Mouse (Mus musculus) splenic B cell, adult 2 months (primary cell): ENCODE results near the gene Ahsg.

Experiments
- DNase-seq: peaks from one replicate; pipeline ENCODE4 v3.0.0-alpha.2; 2011; ENCODE audit warnings: low read depth, low spot score
- H3K27me3 ChIP-seq: 2 replicates; pipeline ENCODE4 v1.6.1; 2012; ENCODE audit warnings: mild to moderate bottlenecking, low read length, moderate library complexity, mixed read lengths; ENCODE audit not compliant: control insufficient read depth, poor library complexity, insufficient read depth, severe bottlenecking
- H3K36me3 ChIP-seq: 2 replicates; pipeline ENCODE4 v1.6.1; 2012; ENCODE audit warnings: mild to moderate bottlenecking, low read length, moderate library complexity, mixed read lengths; ENCODE audit not compliant: control insufficient read depth, poor library complexity, insufficient read depth, severe bottlenecking

Ahsg gene

DNA sequence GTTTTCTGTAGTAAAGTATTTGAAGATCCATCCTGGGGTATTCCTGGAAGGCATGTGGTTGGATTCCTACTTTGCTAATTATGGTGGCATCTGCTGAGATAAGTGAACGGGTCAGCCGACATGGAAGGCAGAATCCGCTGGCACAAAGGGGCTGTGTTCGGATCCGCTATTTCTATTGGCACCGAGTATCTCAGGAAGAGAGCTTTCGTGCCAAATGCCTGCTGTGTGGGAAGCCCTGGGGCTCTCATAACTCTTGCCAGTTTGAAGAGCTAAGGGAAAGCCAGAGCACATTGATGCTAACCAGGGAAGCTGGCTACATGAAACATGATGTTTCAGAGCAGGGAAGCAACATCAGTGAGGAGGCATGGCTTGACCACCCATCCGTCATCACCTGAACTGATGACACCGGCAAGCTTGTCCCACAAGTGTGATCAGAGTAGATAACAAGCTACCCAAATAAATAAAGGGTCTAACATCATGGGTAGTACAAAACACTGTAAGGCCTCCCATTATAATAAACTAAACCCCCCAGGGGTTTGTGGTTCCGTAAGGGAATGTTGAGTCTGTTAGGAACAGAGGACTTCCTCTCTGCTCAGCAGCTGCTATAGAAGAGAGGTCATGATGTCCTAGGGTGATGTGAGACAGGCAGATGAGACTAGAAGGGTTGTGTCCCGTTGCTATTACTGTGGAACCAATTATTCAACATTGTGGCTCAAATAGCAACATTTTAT is 13.3 kb upstream of the Ahsg start:
- Histone ChIP-seq H3K36me3 (no peaks in the 10 kb centered on the region), H3K27me3 (no peaks in the 10 kb centered on the region)
- DNase-seq = no peak

DNA sequence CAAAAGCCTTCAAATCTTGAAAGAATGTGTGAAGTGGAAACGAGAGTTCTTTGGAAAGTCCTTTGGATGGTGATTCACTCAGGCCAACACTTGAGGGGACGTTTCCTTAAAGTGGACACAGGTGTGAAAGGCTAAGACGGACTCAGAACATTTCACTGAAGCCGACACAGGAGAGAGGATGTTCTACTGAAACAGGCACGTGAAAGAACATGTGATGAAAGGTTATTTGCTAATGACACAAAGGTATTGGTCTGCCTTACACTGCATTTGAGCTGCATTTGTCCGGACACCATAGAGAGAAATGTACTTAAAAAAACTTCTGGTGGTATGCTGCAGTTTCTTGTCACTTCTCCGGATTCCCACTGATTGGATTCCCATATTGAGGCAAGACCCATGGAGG is 12.4 kb upstream of the Ahsg start:
- no peaks in the 10 kb centered on the region for H3K36me3 ChIP-seq
- no peaks in the 10 kb centered on the region for H3K27me3 ChIP-seq
- DNase-seq = no peak

DNA sequence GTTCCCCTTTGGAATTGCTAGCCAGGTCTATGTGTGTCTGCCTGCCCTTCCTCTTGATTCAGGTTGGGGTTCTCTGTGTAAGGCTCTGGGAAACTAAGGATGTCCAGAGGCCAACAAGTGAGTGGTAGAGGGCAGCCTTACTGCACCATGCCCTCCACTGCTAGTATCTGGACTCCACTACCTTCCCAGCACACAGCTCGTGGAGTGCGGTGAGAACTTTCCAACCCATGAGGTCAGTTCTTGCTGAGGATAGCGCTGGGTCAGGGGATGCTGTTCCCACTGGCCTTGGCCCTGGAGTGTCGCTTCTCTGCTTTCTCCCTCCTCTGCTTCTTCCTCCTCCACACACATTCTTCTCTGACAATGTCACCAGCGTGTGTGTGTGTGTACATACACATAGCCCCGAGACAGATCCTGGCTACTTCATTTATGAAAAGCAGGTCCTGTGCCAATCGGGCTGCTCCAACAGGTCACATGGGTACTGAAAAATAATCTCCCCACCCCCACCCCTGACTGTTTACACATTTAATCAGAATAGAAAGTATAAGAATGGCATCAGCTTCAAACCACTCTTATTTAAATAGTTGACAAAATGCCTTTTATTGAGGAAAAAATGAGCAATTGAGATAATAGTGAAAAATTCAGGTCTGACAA is 11.0 kb upstream of the Ahsg start:
- Histone ChIP-seq H3K36me3 (no peaks in the 10 kb centered on the region), H3K27me3 (no peaks in the 10 kb centered on the region)
- no peak for DNase-seq

DNA sequence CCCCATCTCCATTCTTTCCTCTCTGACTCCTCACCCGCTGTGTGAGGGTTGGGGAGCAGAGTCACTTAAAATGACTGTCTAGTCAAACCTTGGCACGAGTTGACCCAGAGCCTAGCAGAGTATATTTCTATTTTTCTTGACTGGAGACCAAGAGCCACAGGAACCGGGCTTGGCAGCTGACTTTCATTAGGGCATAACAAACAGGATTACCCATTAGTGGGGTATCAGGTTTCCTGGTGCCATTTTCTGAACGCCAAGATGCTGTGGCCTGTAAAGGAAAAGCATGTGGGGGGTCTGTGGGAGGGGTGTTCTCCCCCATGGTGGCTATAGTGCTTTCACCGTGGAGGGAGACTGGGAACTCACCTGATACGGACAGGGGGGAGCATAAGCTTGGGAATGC is 10.2 kb upstream of the Ahsg start:
- no peak for DNase-seq
- Histone ChIP-seq H3K36me3 (no peaks in the 10 kb centered on the region), H3K27me3 (no peaks in the 10 kb centered on the region)

DNA sequence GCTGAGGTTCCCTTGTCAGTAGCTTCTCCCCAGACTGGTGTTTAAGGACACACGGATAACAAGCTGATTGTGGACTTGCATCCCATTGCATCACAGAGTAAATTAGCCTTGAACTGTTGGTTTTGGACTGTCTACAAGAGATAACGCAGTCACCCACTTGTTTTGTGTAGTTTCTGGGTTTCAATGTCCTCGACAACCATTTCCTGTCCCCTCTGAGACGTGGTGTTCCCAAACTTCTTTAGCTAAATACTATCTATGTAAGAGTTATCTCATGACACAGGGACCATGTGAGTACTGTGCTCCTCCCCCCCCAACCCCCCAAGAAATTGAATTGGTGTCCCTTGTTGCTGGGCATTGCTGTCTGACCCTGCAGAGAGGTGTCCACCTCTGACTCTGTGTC is 9.6 kb upstream of the Ahsg start:
- DNase-seq = no peak
- Histone ChIP-seq H3K36me3 (no peaks in the 10 kb centered on the region), H3K27me3 (no peaks in the 10 kb centered on the region)

DNA sequence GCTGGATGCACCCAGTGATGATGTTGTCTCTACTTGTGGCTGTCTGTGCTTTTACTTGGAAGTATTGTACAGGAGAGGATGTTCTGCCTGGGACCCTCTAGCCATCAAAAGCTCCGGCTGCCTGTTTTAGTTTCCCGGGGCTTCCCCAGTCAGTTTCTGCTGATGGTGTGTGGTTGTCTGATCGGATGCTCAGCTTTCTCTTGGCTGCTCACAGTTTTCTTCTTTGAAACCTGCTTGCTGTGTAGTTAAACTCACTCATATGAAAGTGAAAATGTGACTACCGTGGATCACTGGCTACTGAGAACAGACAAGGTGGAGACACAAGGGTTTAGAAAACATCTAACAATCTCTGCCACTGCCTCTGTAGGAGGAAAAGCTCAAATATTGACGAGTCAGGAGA is 7.6 kb upstream of the Ahsg start:
- Histone ChIP-seq H3K36me3 (no peaks in the 10 kb centered on the region), H3K27me3 (no peaks in the 10 kb centered on the region)
- DNase-seq = no peak

DNA sequence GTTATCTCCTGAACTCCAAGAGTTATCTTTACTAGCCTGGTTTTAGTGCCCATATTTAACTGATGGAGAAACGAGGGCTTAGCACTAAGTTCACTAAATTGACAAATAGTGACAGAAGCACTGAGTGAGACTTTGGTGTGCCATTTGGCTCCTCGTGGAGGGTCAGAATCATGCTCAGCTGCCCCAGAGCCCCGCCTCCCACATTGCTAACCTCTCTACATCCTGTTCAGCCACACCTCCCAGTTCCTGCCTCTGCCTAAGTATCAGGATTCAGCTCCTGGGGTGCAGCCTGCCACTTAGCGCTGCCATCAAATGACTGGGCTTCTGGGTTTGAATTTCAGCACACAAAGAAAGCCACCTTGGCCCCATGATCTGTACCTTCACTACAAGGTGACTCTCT is 5.7 kb upstream of the Ahsg start:
- no peaks in the 10 kb centered on the region for H3K36me3 ChIP-seq
- no peaks in the 10 kb centered on the region for H3K27me3 ChIP-seq
- DNase-seq = no peak

DNA sequence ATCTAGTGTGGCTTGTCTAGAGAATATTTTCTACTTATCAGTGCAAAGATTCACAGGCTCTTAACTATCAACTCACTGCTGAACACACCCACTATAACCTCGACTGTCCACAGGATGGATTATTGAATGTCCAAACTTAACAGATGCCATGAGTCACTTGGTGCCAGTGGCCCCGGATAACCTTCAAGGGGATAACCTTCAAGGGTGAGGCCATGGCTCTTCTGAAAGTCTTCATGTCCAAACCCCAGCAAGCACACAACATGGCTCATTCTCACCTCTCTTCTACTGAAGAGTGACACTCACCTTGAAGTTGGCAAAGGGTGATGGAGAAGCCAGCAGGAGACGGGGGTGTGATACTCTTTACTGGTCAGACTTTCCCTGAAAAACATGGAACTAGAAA is 4.4 kb upstream of the Ahsg start:
- DNase-seq = no peak
- H3K36me3 ChIP-seq = no peaks in the 10 kb centered on the region
- no peaks in the 10 kb centered on the region for H3K27me3 ChIP-seq

DNA sequence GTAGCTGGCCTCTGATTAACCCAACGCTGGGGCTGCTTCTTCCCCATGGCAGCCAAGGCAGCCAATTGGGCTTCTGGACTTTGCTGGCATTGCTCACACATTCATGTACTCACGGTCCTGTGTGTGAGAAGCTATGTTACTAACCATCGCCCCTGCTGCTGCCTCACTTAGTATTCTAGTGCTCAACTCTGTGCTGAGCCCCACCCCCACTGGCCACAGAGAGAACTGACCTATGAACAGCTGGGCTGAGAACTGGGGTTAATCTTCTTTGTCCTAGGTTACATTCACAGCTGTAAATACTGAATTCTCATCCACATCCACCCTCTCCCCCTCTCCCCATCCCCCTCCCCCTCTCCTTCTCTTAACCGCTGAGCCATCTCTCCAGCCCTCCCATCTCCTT is 2.2 kb upstream of the Ahsg start:
- DNase-seq = no peak
- Histone ChIP-seq H3K36me3 (no peaks in the 10 kb centered on the region), H3K27me3 (no peaks in the 10 kb centered on the region)

DNA sequence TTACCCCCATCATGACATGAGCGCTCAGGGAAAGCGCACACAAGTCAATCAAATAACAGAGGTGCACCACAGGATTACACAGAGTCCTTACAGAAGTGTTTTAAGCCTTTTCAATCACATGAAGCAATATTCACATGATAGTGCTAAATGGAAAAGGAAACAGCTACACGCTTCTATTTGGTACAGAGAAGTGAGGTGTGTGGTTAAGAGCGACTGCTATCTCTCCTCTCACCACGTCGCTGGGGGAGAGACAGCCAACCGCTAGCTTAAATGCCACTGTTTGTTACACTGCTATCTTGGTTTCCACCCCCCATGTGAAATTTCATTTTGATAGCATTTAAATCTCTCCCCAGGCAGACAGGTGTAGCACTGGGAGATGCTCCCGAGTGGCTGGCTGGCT is 1.4 kb upstream of the Ahsg start:
- no peak for DNase-seq
- Histone ChIP-seq H3K27me3 (no peaks in the 10 kb centered on the region), H3K36me3 (no peaks in the 10 kb centered on the region)

DNA sequence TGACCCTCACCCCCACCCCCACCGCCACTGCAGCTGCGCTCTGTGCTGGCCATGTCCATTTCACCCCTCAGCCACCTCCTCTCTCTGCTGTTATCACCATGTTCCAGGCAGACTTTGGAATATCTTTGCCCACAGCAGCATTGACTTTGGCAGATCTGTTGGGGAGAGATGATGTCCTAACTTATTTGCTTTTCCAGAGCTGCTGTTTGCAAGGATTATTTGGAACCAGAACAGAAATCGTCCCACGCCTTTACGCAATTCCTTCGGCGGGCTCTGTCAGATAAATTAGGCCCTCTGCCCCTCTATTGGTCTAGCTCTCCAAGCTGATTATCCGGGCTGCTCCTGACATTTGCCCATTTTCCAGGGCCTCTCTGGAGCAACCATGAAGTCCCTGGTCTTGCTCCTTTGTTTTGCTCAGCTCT is 667 bp downstream of the Ahsg start:
- no peaks in the 10 kb centered on the region for H3K36me3 ChIP-seq
- no peaks in the 10 kb centered on the region for H3K27me3 ChIP-seq
- DNase-seq = no peak

DNA sequence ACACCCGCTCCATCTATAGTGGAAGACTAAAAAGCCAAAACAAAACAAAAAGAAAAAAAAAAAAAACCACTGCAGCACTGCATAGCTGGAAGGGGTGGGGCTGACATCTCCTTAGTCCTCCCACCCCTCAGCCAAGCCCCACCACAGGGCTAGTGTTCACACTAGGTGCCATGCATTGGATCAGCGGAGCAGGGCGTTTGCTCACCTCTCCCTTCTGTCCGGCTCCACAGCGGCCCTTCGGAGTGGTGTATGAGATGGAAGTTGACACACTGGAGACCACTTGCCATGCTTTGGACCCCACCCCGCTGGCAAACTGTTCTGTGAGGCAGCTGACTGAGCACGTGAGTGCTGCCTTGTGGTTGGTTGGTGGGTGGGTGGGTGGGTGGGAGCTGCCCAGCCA is 3.0 kb downstream of the Ahsg start:
- no peaks in the 10 kb centered on the region for H3K27me3 ChIP-seq
- H3K36me3 ChIP-seq = no peaks in the 10 kb centered on the region
- no peak for DNase-seq

DNA sequence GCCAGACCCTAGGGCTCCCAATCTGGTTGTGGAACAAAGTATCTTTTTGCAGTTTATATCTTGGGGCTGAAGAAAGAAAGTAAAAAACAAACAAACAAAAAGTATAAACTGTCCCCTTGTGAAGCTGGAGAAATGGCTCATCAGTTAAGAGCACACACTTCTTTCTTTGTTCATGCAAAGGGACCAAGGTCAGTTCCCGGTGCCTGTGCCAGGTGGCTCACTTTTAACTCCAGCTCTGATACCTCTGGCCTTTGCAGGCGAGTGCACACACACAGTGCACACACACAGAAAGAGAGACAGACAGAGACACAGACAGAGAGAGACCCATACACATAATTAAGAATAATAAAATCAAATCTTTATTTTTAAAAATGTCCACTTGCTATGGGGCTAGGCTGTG is 5.5 kb downstream of the Ahsg start:
- no peak for DNase-seq
- no peaks in the 10 kb centered on the region for H3K36me3 ChIP-seq
- no peaks in the 10 kb centered on the region for H3K27me3 ChIP-seq

DNA sequence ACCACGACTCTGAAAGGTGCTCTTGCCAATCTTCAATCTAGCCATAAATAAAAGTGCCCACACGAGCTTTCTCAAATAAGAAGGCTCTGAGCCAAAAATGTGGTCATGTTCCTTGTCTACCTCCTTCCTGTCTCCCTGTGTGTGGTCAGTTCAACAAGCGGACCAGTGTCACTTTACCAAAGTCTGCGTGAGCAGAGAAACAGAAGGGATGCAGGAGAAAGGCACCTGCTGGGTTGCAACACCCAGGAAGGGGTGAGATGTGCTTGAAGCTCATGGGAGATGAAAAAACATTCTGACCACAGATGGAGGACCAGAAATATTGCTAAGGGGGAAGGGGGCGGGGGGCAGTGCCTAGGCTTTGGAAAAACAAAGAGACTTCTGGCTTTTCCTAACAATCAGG is 8.3 kb downstream of the Ahsg start:
- DNase-seq = no peak
- no peaks in the 10 kb centered on the region for H3K27me3 ChIP-seq
- H3K36me3 ChIP-seq = no peaks in the 10 kb centered on the region

DNA sequence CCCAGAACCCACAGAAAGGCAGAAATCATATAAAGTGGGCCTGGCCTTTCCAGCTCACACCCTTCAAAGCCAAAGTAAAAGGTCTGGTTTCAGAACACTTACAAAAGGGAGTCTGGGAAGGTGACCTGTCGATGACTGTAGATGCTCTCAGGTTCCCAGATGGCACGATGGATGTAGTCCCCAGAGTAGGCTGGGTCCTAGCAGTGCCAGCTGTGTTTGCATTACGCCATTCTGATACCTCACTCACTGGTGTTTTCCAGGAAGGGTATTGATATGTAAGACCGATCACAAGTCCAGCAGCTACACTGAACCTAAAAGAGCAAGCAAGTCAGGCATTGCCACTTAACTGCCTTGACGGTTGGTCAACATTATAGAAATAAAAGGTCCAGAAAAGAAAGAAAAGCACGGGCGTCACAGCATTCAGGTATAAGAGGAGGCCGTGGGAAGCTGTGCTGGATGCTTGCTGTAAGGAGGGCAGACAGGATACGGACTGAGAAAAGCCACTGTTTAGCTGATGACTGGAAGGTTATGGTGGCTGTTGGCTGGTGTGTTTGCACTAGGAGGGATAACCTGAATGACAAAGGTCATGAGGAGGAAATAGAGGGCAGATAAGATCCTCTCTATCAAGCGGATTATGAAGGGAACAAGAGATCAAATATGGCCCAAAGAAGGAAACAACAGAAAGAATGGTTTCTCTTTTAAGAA is 8.9 kb downstream of the Ahsg start:
- no peaks in the 10 kb centered on the region for H3K36me3 ChIP-seq
- H3K27me3 ChIP-seq = no peaks in the 10 kb centered on the region
- no peak for DNase-seq
